Mouse (Mus musculus): ENCODE results near the gene Zbtb16. TPM values are rescaled to one million over a fixed set of nuclear protein-coding genes. Genes with fewer than 3 reads are reported as not detected.

Gene Zbtb16
- total RNA-seq, 1 experiment, result 0.36 TPM

DNA sequence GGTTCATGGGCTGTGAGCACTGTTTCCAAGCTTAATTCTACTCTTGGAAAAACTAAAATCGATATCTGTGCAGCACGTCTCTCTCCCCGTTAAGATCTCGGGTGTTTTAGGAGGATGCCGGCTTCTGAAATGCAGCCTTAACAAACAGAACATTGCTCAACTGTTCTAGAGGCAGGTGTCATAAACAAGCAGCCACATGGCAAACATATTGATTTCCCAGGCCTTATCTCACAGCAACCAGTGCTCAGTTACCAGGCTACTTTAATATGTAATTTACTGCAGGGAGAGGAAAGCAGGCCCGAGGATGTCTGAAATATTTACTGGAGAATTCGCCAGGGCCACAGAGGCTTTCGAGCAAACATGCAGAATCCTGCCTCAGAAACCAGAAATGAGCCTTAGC, 35.4 kb downstream of the Zbtb16 start:
- Histone ChIP-seq H3K9me3 (ENCODE audit: control insufficient read depth, insufficient read depth, low read depth, low read length) (no peaks in the 10 kb centered on the region), H3K36me3 (ENCODE audit: control insufficient read depth, insufficient read depth, low read length, poor library complexity, severe bottlenecking) (no peaks in the 10 kb centered on the region), H3K9ac (ENCODE audit: insufficient read depth, low read depth, low read length, poor library complexity, severe bottlenecking) (no peak overlapping the region), H3K4me3 (ENCODE audit: insufficient read depth in 1 of 2, low read depth in 1 of 2, low read length in 2 of 2, poor library complexity in 1 of 2, severe bottlenecking in 1 of 2) (no peak overlapping the region), H3K4me1 (ENCODE audit: control insufficient read depth in 2 of 2, insufficient read depth in 2 of 2, low read length in 2 of 2, poor library complexity in 1 of 2) (no peaks in the 10 kb centered on the region), H3K27ac (ENCODE audit: insufficient read depth, low read depth, low read length, poor library complexity, severe bottlenecking) (no peak overlapping the region)
- TF ChIP-seq HCFC1 (IDR thresholded peaks at IDR 0.05; ENCODE audit: borderline replicate concordance, insufficient read depth, low read length) (no peak), MAFK (IDR thresholded peaks at IDR 0.05; ENCODE audit: insufficient read depth, low read depth, low read length) (no peak), ZNF384 (IDR thresholded peaks at IDR 0.05; ENCODE audit: low read depth, low read length) (no peak), CHD2 (IDR thresholded peaks at IDR 0.05; ENCODE audit: low read depth, low read length) (no peak), ZC3H11A (IDR thresholded peaks at IDR 0.05; ENCODE audit: borderline replicate concordance, low read depth, low read length) (no peak)
- in situ Hi-C loops (cut with MboI; ENCODE audit: low sequenced_read_pairs in 2 of 2, unreplicated experiment in 2 of 2), result no loop called here
- no peak for DNase-seq (ENCODE audit: low read depth, low spot score)

DNA sequence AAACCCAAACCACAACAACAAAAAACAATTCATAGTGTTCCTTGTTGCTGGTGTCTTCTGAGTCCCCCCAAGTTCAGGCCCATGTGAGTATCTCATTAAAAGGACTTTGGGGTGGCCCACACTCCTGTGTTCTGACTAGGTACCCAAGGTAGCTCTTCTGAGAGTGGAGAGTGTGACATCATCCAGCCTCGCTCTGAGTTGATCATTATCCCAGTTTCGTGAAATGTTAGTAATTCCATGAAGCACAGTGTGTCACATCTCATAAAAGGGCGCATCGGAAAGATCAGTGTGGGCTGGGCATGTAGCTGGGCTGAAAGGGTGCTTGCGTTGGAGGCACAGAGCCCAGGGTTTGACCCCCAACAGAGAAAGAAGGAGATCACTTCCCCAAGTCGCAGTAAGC, 38.0 kb downstream of the Zbtb16 start:
- no peaks in the 10 kb centered on the region for H3K4me1 ChIP-seq (ENCODE audit: control insufficient read depth in 2 of 2, insufficient read depth in 2 of 2, low read length in 2 of 2, poor library complexity in 1 of 2)
- in situ Hi-C loops (cut with MboI; ENCODE audit: low sequenced_read_pairs in 2 of 2, unreplicated experiment in 2 of 2), result no loop called here
- H3K27ac ChIP-seq (ENCODE audit: insufficient read depth, low read depth, low read length, poor library complexity, severe bottlenecking), result no peak overlapping the region
- no peak overlapping the region for H3K9ac ChIP-seq (ENCODE audit: insufficient read depth, low read depth, low read length, poor library complexity, severe bottlenecking)
- H3K4me3 ChIP-seq (ENCODE audit: insufficient read depth in 1 of 2, low read depth in 1 of 2, low read length in 2 of 2, poor library complexity in 1 of 2, severe bottlenecking in 1 of 2), result no peak overlapping the region
- no peaks in the 10 kb centered on the region for H3K36me3 ChIP-seq (ENCODE audit: control insufficient read depth, insufficient read depth, low read length, poor library complexity, severe bottlenecking)
- TF ChIP-seq CHD2 (IDR thresholded peaks at IDR 0.05; ENCODE audit: low read depth, low read length), result no peak
- no peak for TF ChIP-seq MAFK (IDR thresholded peaks at IDR 0.05; ENCODE audit: insufficient read depth, low read depth, low read length)
- TF ChIP-seq ZC3H11A (IDR thresholded peaks at IDR 0.05; ENCODE audit: borderline replicate concordance, low read depth, low read length), result no peak
- TF ChIP-seq HCFC1 (IDR thresholded peaks at IDR 0.05; ENCODE audit: borderline replicate concordance, insufficient read depth, low read length), result no peak
- TF ChIP-seq ZNF384 (IDR thresholded peaks at IDR 0.05; ENCODE audit: low read depth, low read length), result no peak
- H3K9me3 ChIP-seq (ENCODE audit: control insufficient read depth, insufficient read depth, low read depth, low read length), result no peaks in the 10 kb centered on the region
- DNase-seq (ENCODE audit: low read depth, low spot score), result no peak

DNA sequence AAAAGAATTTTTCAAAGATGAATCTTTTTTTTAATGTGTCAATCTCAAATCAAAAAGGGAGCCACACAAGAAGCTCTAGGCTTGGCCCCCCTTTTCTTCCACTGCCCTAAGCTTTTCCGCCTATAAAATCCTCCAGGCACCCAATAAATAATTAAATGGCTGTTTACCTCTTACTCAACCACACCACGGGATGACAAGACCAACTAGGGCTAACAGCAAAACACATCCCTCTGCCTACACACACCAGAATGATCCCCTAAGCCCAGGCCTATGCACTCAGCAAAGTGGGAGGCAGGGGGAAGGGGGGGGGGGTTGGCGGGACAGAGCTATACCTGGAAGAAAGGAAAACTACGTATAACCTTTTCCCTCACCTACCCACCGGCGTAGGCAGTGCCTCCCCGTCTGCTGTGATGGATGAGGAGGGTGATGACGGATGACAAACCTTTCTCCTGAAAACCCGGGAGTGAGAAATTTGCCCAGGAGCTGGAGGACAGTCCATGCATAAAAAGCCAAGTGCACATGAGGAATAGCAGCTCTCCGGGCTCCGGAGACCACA, 39.7 kb downstream of the Zbtb16 start:
- Histone ChIP-seq H3K9me3 (ENCODE audit: control insufficient read depth, insufficient read depth, low read depth, low read length) (no peaks in the 10 kb centered on the region), H3K4me1 (ENCODE audit: control insufficient read depth in 2 of 2, insufficient read depth in 2 of 2, low read length in 2 of 2, poor library complexity in 1 of 2) (no peaks in the 10 kb centered on the region), H3K27ac (ENCODE audit: insufficient read depth, low read depth, low read length, poor library complexity, severe bottlenecking) (no peak overlapping the region), H3K36me3 (ENCODE audit: control insufficient read depth, insufficient read depth, low read length, poor library complexity, severe bottlenecking) (no peaks in the 10 kb centered on the region), H3K9ac (ENCODE audit: insufficient read depth, low read depth, low read length, poor library complexity, severe bottlenecking) (no peak overlapping the region), H3K4me3 (ENCODE audit: insufficient read depth in 1 of 2, low read depth in 1 of 2, low read length in 2 of 2, poor library complexity in 1 of 2, severe bottlenecking in 1 of 2) (no peak overlapping the region)
- TF ChIP-seq HCFC1 (IDR thresholded peaks at IDR 0.05; ENCODE audit: borderline replicate concordance, insufficient read depth, low read length) (no peak), ZNF384 (IDR thresholded peaks at IDR 0.05; ENCODE audit: low read depth, low read length) (no peak), MAFK (IDR thresholded peaks at IDR 0.05; ENCODE audit: insufficient read depth, low read depth, low read length) (no peak)
- in situ Hi-C loops (cut with MboI; ENCODE audit: low sequenced_read_pairs in 2 of 2, unreplicated experiment in 2 of 2), result no loop called here
- no peak for DNase-seq (ENCODE audit: low read depth, low spot score)

DNA sequence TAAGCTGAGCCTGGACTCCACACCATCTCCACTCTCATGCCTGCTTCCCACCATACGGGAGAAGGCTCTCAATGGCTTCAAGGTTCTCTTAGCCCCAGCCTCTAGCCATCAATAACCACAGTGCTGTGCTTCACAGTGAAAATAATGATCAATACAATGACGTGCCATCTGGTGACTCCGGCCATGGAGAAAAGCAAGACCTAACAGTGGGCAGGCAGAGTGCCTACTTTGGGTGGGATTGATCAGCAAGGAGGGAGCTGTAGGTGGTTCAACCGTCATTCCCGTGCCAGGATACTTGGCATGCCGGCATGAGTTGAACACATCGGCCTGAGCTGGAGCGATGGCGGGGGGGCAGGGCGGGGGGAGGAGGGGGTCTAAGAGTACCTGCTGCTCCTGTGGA, 40.3 kb downstream of the Zbtb16 start:
- in situ Hi-C loops (cut with MboI; ENCODE audit: low sequenced_read_pairs in 2 of 2, unreplicated experiment in 2 of 2), result no loop called here
- Histone ChIP-seq H3K4me1 (ENCODE audit: control insufficient read depth in 2 of 2, insufficient read depth in 2 of 2, low read length in 2 of 2, poor library complexity in 1 of 2) (no peaks in the 10 kb centered on the region), H3K9ac (ENCODE audit: insufficient read depth, low read depth, low read length, poor library complexity, severe bottlenecking) (no peak overlapping the region), H3K36me3 (ENCODE audit: control insufficient read depth, insufficient read depth, low read length, poor library complexity, severe bottlenecking) (no peaks in the 10 kb centered on the region), H3K9me3 (ENCODE audit: control insufficient read depth, insufficient read depth, low read depth, low read length) (no peaks in the 10 kb centered on the region), H3K27ac (ENCODE audit: insufficient read depth, low read depth, low read length, poor library complexity, severe bottlenecking) (no peak overlapping the region), H3K4me3 (ENCODE audit: insufficient read depth in 1 of 2, low read depth in 1 of 2, low read length in 2 of 2, poor library complexity in 1 of 2, severe bottlenecking in 1 of 2) (no peak overlapping the region)
- DNase-seq (ENCODE audit: low read depth, low spot score), result no peak
- TF ChIP-seq CHD2 (IDR thresholded peaks at IDR 0.05; ENCODE audit: low read depth, low read length), result no peak
- TF ChIP-seq HCFC1 (IDR thresholded peaks at IDR 0.05; ENCODE audit: borderline replicate concordance, insufficient read depth, low read length), result no peak
- TF ChIP-seq ZNF384 (IDR thresholded peaks at IDR 0.05; ENCODE audit: low read depth, low read length), result no peak
- no peak for TF ChIP-seq ZC3H11A (IDR thresholded peaks at IDR 0.05; ENCODE audit: borderline replicate concordance, low read depth, low read length)
- no peak for TF ChIP-seq MAFK (IDR thresholded peaks at IDR 0.05; ENCODE audit: insufficient read depth, low read depth, low read length)

DNA sequence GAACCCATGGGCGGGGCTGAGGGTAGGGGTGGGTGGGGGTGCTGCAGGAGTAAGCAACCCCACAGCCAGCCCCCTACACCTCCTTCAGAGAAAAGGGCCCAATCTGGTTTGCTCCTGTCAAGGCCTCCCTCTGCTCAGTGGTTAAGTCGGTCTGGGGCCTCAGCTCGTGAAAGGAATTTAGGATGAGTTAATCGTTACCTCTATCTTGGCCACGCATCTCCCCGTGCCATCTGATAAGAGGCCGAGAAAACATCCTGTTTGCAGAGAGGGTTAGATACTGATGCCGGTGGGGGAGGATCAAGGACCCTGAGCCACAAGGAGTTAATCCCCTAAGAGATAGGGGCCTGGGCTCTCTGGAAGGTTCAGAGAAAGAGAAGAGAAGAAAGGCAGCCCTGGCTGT, 40.9 kb downstream of the Zbtb16 start:
- DNase-seq (ENCODE audit: low read depth, low spot score), result peak; percentile 2
- H3K9ac ChIP-seq (ENCODE audit: insufficient read depth, low read depth, low read length, poor library complexity, severe bottlenecking), result no peak overlapping the region
- H3K9me3 ChIP-seq (ENCODE audit: control insufficient read depth, insufficient read depth, low read depth, low read length), result no peaks in the 10 kb centered on the region
- no peaks in the 10 kb centered on the region for H3K4me1 ChIP-seq (ENCODE audit: control insufficient read depth in 2 of 2, insufficient read depth in 2 of 2, low read length in 2 of 2, poor library complexity in 1 of 2)
- TF ChIP-seq CHD2 (IDR thresholded peaks at IDR 0.05; ENCODE audit: low read depth, low read length), result no peak
- TF ChIP-seq ZNF384 (IDR thresholded peaks at IDR 0.05; ENCODE audit: low read depth, low read length), result no peak
- no peak for TF ChIP-seq ZC3H11A (IDR thresholded peaks at IDR 0.05; ENCODE audit: borderline replicate concordance, low read depth, low read length)
- TF ChIP-seq HCFC1 (IDR thresholded peaks at IDR 0.05; ENCODE audit: borderline replicate concordance, insufficient read depth, low read length), result no peak
- TF ChIP-seq MAFK (IDR thresholded peaks at IDR 0.05; ENCODE audit: insufficient read depth, low read depth, low read length), result no peak
- no peak overlapping the region for H3K4me3 ChIP-seq (ENCODE audit: insufficient read depth in 1 of 2, low read depth in 1 of 2, low read length in 2 of 2, poor library complexity in 1 of 2, severe bottlenecking in 1 of 2)
- no peaks in the 10 kb centered on the region for H3K36me3 ChIP-seq (ENCODE audit: control insufficient read depth, insufficient read depth, low read length, poor library complexity, severe bottlenecking)
- in situ Hi-C loops (cut with MboI; ENCODE audit: low sequenced_read_pairs in 2 of 2, unreplicated experiment in 2 of 2), result no loop called here
- no peak overlapping the region for H3K27ac ChIP-seq (ENCODE audit: insufficient read depth, low read depth, low read length, poor library complexity, severe bottlenecking)
